Mouse (Mus musculus): ENCODE data around the gene Slit3. TPM values are rescaled to one million over a fixed set of nuclear protein-coding genes. Genes with fewer than 3 reads are reported as not detected.

Gene Slit3
- polyA plus RNA-seq, 1 experiment from 2014 or later, result 28.0 TPM

DNA sequence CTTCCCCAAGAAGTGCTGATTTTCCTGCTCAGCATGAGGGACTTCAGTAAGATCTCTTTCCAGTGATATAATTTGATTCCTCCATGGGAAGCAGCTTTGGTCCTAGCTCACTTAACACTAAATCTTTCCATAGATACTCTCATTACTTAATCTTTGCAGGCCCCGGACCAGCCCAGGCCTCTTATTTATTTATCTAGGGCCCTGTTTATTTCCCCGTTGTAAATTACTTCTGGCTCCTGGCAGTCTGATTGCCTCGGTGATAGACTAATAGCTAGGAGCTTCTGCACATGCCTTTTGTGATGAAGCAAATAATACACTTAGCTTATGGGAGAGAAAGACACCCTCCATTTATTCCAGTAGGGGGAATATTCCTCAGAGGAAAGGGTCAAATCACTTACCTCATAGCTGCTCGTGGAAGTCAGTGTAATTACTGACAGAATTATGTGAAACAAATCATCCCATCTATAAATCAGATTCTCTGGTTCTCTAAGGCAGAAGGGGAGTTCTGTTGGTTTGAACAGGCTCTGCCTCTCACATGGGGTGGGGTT is 129.9 kb downstream of the Slit3 start:
- Histone ChIP-seq H3K4me1 (peaks cover 44% of the 10 kb centered on the region), H3K9me3 (no peaks in the 10 kb centered on the region), H3K4me3 (no peak overlapping the region), H3K27ac (0 out of 2 replicates have a peak overlapping the region, but pooled peaks have one; percentile 7), H3K36me3 (no peaks in the 10 kb centered on the region), H3K4me2 (no peak overlapping the region), H3K9ac (no peak overlapping the region), H3K27me3 (no peaks in the 10 kb centered on the region)
- 32% methylated on average over 4 of the region's 4 CpGs for WGBS
- ATAC-seq (ENCODE audit: insufficient number of reproducible peaks, insufficient read depth, low FRiP score, low TSS enrichment, low read depth), result no peak

DNA sequence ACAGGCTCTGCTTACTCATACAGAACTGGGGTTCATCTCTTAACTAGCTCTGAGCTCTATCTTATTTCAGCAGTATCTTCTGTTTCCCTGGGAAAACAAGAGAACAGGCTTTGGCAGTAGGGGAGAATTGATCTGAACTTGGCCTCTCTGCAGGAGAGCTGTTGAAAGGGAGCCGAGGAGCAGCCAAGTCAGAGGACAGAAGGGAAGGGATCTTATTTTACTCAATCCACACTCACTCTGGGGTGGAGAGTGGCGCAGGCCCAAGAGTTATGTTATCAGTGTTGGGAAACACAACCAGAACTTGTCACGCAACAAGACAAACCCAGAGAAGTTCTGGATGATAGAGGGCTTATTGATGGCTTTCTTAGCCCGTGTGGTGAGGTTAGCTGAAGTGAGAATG is 130.9 kb downstream of the Slit3 start:
- H3K9ac ChIP-seq, result no peak overlapping the region
- H3K9me3 ChIP-seq, result no peaks in the 10 kb centered on the region
- no peaks in the 10 kb centered on the region for H3K36me3 ChIP-seq
- no peak overlapping the region for H3K4me3 ChIP-seq
- H3K27me3 ChIP-seq, result no peaks in the 10 kb centered on the region
- WGBS, result 83% methylated on average over 4 of the region's 4 CpGs
- no peak for ATAC-seq (ENCODE audit: insufficient number of reproducible peaks, insufficient read depth, low FRiP score, low TSS enrichment, low read depth)
- H3K4me1 ChIP-seq, result peaks cover 40% of the 10 kb centered on the region
- H3K27ac ChIP-seq, result no peak overlapping the region
- H3K4me2 ChIP-seq, result no peak overlapping the region

DNA sequence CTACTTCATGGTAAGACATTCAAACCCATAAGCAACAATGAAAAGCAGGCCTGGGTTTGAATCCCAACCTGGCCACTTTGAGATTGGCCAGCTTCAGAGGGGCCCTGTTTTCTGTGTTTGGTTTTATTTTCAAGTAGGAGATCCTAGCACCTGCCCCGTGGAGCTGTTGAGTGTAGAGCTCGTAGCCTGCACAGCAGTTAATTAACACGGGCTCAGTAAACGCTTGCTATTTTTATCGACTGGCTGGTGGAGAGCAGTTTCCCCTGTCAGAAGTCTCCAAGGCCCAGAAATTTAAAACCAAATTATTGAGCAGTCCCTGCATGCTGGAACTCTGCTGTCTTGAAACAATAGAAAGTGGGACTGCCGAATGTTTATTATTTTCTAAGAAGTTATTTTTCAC is 136.3 kb downstream of the Slit3 start:
- Histone ChIP-seq H3K9me3 (no peaks in the 10 kb centered on the region), H3K27me3 (no peaks in the 10 kb centered on the region), H3K27ac (no peak overlapping the region), H3K36me3 (no peaks in the 10 kb centered on the region), H3K4me3 (no peak overlapping the region), H3K4me2 (no peak overlapping the region), H3K9ac (no peak overlapping the region), H3K4me1 (peaks cover 24% of the 10 kb centered on the region)
- ATAC-seq (ENCODE audit: insufficient number of reproducible peaks, insufficient read depth, low FRiP score, low TSS enrichment, low read depth), result no peak
- 47% methylated on average over 6 of the region's 6 CpGs for WGBS

DNA sequence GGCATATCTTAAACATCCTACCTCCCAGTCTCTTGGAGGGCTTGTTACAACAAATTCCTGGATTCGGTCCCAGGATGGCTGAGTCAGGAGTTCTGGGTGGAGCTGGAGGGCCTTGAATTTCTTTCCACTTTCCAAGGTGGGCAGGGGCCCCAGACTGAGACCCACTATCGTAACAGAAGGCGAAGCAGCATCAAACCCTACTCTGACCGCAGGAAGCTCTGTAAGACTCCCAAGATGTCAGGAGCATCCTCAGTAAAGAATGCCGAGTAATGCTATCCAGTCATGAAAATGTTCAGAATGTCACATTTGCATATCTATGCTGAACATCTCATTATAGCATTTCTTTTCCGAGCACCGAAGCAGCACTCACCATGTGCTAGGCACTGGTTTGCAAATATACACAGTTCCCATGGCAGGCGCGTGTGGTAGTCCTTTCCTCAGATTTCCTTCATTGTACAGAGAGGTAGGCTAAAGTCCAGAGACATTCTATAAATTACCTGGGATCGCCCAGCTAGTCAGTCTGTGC is 140.6 kb downstream of the Slit3 start:
- Histone ChIP-seq H3K36me3 (no peaks in the 10 kb centered on the region), H3K4me3 (no peak overlapping the region), H3K9ac (no peak overlapping the region), H3K9me3 (no peaks in the 10 kb centered on the region), H3K27me3 (no peaks in the 10 kb centered on the region), H3K4me2 (no peak overlapping the region), H3K4me1 (peaks cover 24% of the 10 kb centered on the region), H3K27ac (no peak overlapping the region)
- WGBS, result 83% methylated on average over 10 of the region's 10 CpGs
- no peak for ATAC-seq (ENCODE audit: insufficient number of reproducible peaks, insufficient read depth, low FRiP score, low TSS enrichment, low read depth)

DNA sequence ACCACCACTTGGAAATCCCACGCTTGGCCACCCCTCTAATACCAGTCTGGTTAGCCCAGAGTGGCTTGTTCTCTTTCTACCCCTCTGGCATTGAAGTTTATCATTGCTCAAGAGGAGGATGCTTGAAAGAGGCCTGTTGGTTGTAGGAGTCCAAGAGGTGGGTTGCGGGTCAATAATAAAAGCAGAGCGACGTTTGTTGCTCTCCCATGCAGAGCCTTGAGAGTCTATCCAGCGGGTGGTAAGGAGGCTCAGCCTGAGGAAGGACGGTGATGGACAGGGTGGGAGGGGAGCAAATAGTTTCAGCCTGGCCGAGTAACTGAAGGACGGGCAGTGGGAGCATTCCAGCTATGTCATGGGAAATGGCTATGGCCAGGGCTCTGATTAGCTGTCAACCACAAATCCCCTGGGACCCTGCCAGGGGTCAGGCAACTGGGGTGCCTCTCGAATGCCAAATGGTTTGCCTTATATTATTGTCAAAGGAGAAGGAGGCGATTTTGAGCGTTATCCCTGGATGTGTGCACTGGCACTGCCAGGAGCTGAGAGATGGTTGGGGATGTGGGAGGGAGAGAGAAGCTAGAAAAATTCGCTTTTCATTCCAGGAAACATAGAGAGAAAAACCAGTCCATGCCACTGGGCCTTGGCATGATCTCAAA is 141.4 kb downstream of the Slit3 start:
- H3K27me3 ChIP-seq, result no peaks in the 10 kb centered on the region
- no peak overlapping the region for H3K9ac ChIP-seq
- no peak overlapping the region for H3K4me2 ChIP-seq
- H3K4me3 ChIP-seq, result no peak overlapping the region
- 73% methylated on average over 12 of the region's 12 CpGs for WGBS
- H3K27ac ChIP-seq, result no peak overlapping the region
- H3K9me3 ChIP-seq, result no peaks in the 10 kb centered on the region
- peaks cover 18% of the 10 kb centered on the region for H3K4me1 ChIP-seq
- ATAC-seq (ENCODE audit: insufficient number of reproducible peaks, insufficient read depth, low FRiP score, low TSS enrichment, low read depth), result no peak
- H3K36me3 ChIP-seq, result no peaks in the 10 kb centered on the region

DNA sequence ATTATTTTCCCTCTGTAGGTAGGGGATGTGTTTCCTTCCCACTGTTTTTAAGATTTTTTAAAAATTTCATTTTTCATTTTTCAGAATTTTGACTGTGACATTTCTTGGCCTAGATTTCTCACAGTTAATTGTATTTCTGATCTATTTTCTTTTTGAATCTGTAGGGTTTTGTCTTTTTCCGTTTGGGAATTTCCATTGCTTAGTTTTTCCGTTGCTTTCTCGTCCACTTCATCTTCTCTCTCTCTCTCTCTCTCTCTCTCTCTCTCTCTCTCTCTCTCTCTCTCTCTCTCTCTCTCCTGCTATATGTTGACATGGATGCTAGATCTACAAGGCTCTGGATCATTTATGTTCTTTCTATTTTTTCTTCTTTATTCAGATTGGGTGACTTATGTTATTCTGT is 143.7 kb downstream of the Slit3 start:
- 90% methylated on average over 3 of the region's 3 CpGs for WGBS
- no peak overlapping the region for H3K4me3 ChIP-seq
- no peaks in the 10 kb centered on the region for H3K9me3 ChIP-seq
- no peak overlapping the region for H3K4me2 ChIP-seq
- no peaks in the 10 kb centered on the region for H3K27me3 ChIP-seq
- no peak overlapping the region for H3K9ac ChIP-seq
- H3K4me1 ChIP-seq, result peaks cover 15% of the 10 kb centered on the region
- no peak for ATAC-seq (ENCODE audit: insufficient number of reproducible peaks, insufficient read depth, low FRiP score, low TSS enrichment, low read depth)
- no peaks in the 10 kb centered on the region for H3K36me3 ChIP-seq
- no peak overlapping the region for H3K27ac ChIP-seq

DNA sequence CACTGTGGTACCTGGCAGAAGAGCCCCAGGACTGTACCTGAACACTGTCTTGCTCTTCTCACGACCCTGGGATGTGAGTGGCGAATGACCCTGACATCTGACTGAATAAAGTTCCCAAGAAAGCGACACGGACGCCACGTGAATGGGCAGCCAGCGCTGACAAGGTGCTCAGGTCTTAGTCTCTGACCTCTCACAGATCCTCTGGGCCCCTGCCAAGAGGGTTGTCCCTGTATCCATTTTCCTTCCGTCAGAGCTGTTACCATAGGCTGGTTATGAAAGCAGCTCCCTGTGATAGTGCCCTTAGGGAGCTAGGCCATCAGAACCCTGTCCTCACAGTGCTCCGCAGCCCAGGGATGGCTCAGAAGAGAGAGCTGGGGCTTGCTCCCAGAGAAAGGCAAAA is 149.4 kb downstream of the Slit3 start:
- 85% methylated on average over 9 of the region's 9 CpGs for WGBS
- H3K4me1 ChIP-seq, result peaks cover 48% of the 10 kb centered on the region
- H3K27me3 ChIP-seq, result no peaks in the 10 kb centered on the region

DNA sequence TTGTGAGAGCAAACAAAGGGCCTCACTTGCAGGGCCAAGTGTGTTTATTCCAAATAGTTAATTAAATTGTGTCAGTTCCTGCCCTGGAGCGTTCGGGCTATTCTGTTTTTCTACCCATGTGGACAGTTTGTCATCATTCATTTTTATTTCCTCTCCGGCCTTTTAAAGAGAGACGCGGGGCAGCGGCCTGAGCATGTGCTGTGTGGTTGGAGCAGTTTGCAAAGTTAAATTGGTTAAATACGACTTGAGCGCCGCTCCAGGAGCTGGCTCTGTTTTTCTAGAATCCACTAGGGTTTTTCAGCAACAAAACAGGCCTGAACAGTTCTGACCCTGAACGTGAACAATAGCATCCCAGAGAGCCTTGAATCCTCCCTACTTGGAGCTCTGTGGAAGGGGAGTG is 152.4 kb downstream of the Slit3 start:
- peaks cover 64% of the 10 kb centered on the region for H3K4me1 ChIP-seq
- no peak overlapping the region for H3K4me3 ChIP-seq
- whole genome bisulfite sequencing, result 27% methylated on average over 10 of the region's 10 CpGs
- H3K36me3 ChIP-seq, result no peaks in the 10 kb centered on the region
- H3K4me2 ChIP-seq, result no peak overlapping the region
- no peaks in the 10 kb centered on the region for H3K27me3 ChIP-seq
- ATAC-seq (ENCODE audit: insufficient number of reproducible peaks, insufficient read depth, low FRiP score, low TSS enrichment, low read depth), result no peak
- H3K9ac ChIP-seq, result no peak overlapping the region
- no peak overlapping the region for H3K27ac ChIP-seq
- no peaks in the 10 kb centered on the region for H3K9me3 ChIP-seq

More for the DNA sequence above, 149.4 kb downstream of the Slit3 start:
- Histone ChIP-seq H3K36me3 (no peaks in the 10 kb centered on the region), H3K4me3 (no peak overlapping the region), H3K4me2 (no peak overlapping the region), H3K9ac (no peak overlapping the region), H3K27ac (no peak overlapping the region), H3K9me3 (no peaks in the 10 kb centered on the region)
- ATAC-seq (ENCODE audit: insufficient number of reproducible peaks, insufficient read depth, low FRiP score, low TSS enrichment, low read depth), result no peak

DNA sequence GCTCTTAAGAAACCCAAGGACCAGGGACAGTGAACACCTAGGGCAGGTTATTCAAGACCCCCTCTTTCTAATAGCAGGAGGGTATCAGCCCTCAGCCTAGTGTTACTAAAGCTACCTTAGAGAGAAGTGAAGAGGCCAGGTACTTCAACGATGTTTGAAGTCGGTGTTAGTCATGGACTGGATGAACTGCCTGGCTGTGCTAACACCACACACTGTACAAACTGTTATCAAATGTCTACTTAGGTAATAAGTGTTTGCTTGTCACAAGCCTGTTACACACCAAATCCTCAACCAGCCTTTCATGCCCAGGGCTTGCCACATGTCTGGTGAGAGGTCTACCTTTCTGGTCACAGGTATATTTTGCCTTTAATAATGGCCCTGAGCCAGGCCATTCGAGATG is 153.0 kb downstream of the Slit3 start:
- Histone ChIP-seq H3K9me3 (no peaks in the 10 kb centered on the region), H3K4me3 (no peak overlapping the region), H3K27ac (no peak overlapping the region), H3K27me3 (no peaks in the 10 kb centered on the region), H3K4me2 (no peak overlapping the region), H3K9ac (no peak overlapping the region), H3K4me1 (peaks cover 67% of the 10 kb centered on the region), H3K36me3 (no peaks in the 10 kb centered on the region)
- WGBS, result 90% methylated on average over 3 of the region's 3 CpGs
- ATAC-seq (ENCODE audit: insufficient number of reproducible peaks, insufficient read depth, low FRiP score, low TSS enrichment, low read depth), result no peak

DNA sequence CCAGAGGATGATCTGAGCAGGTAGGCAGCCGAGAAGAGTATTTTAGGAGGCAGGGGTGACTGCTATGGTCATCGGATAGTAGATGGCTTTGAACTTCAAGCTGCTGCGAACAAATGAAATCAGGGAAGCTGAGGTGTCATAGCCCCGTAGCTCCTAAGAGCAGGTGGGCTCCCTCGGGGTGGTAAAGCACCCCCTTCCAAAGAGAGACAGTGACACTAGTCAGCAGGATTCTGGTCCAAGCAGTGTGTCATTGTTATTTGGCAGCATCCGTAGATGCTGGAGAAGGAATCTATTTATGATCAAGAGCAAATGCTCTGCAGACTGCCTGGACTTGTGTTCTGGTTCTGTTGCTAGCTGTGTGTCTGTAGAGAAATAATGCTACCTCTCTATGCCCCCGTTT is 154.3 kb downstream of the Slit3 start:
- no peak for ATAC-seq (ENCODE audit: insufficient number of reproducible peaks, insufficient read depth, low FRiP score, low TSS enrichment, low read depth)
- peaks cover 73% of the 10 kb centered on the region for H3K4me1 ChIP-seq

DNA sequence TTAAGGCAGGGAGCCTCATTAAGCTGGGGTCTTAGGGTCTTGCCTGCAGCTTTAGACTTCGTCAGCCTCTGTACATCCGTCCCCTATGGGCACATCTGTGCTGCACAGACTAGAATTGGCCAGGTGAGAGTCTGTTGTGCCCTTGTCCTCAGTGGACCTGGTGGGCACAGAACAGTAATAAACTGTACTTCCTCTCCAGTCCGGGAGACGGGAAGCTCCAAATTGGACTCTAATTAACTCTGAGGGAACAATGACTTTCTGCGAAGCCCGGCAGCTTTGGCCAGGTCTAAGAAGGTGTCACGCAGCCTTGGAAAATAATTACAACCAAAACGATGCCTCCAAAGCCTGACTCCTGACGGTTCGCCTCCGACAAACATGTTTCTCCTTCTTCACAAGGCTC is 155.0 kb downstream of the Slit3 start:
- no peak for ATAC-seq (ENCODE audit: insufficient number of reproducible peaks, insufficient read depth, low FRiP score, low TSS enrichment, low read depth)
- Histone ChIP-seq H3K9ac (no peak overlapping the region), H3K27me3 (no peaks in the 10 kb centered on the region), H3K4me2 (no peak overlapping the region), H3K36me3 (no peaks in the 10 kb centered on the region), H3K27ac (no peak overlapping the region), H3K9me3 (no peaks in the 10 kb centered on the region), H3K4me1 (peaks cover 72% of the 10 kb centered on the region), H3K4me3 (no peak overlapping the region)
- WGBS, result 65% methylated on average over 11 of the region's 11 CpGs

More for the DNA sequence above, 154.3 kb downstream of the Slit3 start:
- no peaks in the 10 kb centered on the region for H3K9me3 ChIP-seq
- no peak overlapping the region for H3K9ac ChIP-seq
- no peaks in the 10 kb centered on the region for H3K36me3 ChIP-seq
- H3K27me3 ChIP-seq, result no peaks in the 10 kb centered on the region
- H3K27ac ChIP-seq, result no peak overlapping the region
- no peak overlapping the region for H3K4me2 ChIP-seq
- H3K4me3 ChIP-seq, result no peak overlapping the region
- 89% methylated on average over 7 of the region's 7 CpGs for WGBS

DNA sequence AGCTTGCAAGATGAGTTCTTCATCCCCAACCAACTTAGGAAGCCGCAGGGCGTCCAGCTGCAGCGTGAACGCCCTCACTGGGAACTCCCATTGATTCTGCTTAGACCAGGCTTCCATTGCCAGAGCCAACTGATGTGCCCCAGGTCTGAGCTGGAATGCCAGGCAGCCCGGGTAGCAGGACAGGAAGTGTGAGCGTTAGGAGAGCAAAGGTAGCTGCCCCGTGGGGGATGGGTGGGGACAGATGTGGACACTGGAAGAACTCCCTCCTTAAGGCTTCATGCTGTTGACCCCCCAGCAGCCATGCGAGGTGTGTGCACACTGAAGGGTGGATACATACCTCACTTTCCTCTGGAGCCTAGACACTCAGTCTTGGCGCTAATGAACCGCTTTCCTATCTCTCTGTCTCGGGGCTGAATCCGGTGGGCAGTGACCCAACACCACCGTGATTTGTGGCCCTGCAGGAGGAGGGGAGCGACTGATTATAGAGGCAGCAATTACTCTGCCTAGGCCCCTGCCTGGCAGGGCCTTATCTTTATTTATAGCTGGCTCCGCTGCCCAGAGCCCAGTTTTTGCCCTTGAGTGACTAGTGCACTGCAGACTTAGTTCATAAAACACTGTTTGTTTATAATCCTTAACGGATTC is 157.2 kb downstream of the Slit3 start:
- Histone ChIP-seq H3K36me3 (no peaks in the 10 kb centered on the region), H3K4me2 (no peak overlapping the region), H3K27ac (peak overlapping the region; percentile 23; the same call in 1 of the 2 replicates), H3K9ac (no peak overlapping the region), H3K4me1 (peaks cover 71% of the 10 kb centered on the region), H3K9me3 (no peaks in the 10 kb centered on the region), H3K27me3 (no peaks in the 10 kb centered on the region), H3K4me3 (no peak overlapping the region)
- no peak for ATAC-seq (ENCODE audit: insufficient number of reproducible peaks, insufficient read depth, low FRiP score, low TSS enrichment, low read depth)
- WGBS, result 71% methylated on average over 16 of the region's 16 CpGs

All from embryonic facial prominence, embryonic 13.5 days (tissue).